Mouse (Mus musculus) intestine, embryonic 16.5 days (tissue): ENCODE data around the gene Pnpla3. TPM values are rescaled to one million over a fixed set of nuclear protein-coding genes. Genes with fewer than 3 reads are reported as not detected.

Source experiments
- ATAC-seq: fragments of 200-750 bp; cut with Nextera tagmentation; 2 replicates; pipeline ENCODE4 v1.8.0; 2017; ENCODE audit warnings: moderate TSS enrichment, moderate library complexity
- H3K27ac ChIP-seq: fragments of 300-500 bp; sonication (generic); 2 replicates; pipeline ENCODE4 v1.5.1; 2014; ENCODE audit warnings: mild to moderate bottlenecking, low read length
- H3K27me3 ChIP-seq: fragments of 300-500 bp; sonication (generic); replicated peaks from 2 replicates; pipeline ENCODE4 v1.6.1; 2014; ENCODE audit warnings: low read length, control low read depth, mixed read lengths; ENCODE audit not compliant: control insufficient read depth, insufficient read depth
- H3K36me3 ChIP-seq: fragments of 300-500 bp; sonication (generic); 2 replicates; pipeline ENCODE4 v1.6.1; 2014; ENCODE audit warnings: low read length, control low read depth; ENCODE audit not compliant: control insufficient read depth, insufficient read depth
- H3K4me1 ChIP-seq: fragments of 300-500 bp; sonication (generic); 2 replicates; pipeline ENCODE4 v1.6.1; 2014; ENCODE audit warnings: low read length, control low read depth, mixed read lengths; ENCODE audit not compliant: control insufficient read depth, insufficient read depth
- H3K4me2 ChIP-seq: fragments of 300-500 bp; sonication (generic); 2 replicates; pipeline ENCODE4 v1.6.1; 2014; ENCODE audit warnings: low read depth, low read length, control low read depth
- H3K4me3 ChIP-seq: fragments of 300-500 bp; sonication (generic); 2 replicates; pipeline ENCODE4 v1.5.1; 2014; ENCODE audit warnings: mild to moderate bottlenecking, low read length
- H3K9ac ChIP-seq: fragments of 300-500 bp; sonication (generic); 2 replicates; pipeline ENCODE4 v1.6.1; 2014; ENCODE audit warnings: low read depth, low read length
- H3K9me3 ChIP-seq: fragments of 300-500 bp; sonication (generic); 2 replicates; pipeline ENCODE4 v1.6.1; 2016; ENCODE audit warnings: low read length, control low read depth; ENCODE audit not compliant: control insufficient read depth
- WGBS: fragments of 180-500 bp; shearing (Covaris S2); extraction: QIAGEN DNeasy Blood & Tissue Kit; methylation state at CpG from one replicate; pipeline ENCODE4 v1.1.7; 2014; 5-methylcytosine and 5-hydroxymethylcytosine counted together
- polyA plus RNA-seq: library from polyadenylated mRNA; unstranded; fragments of >200 nt; fragmentation: Nextera tagmentation; extraction: Ambion mirVana; gene quantifications from 2 replicates; pipeline ENCODE4 v1.2.1, GENCODE M21; 2015

The Pnpla3 gene
- polyA plus RNA-seq, 1 experiment from 2014 or later, result 0.95 TPM

DNA sequence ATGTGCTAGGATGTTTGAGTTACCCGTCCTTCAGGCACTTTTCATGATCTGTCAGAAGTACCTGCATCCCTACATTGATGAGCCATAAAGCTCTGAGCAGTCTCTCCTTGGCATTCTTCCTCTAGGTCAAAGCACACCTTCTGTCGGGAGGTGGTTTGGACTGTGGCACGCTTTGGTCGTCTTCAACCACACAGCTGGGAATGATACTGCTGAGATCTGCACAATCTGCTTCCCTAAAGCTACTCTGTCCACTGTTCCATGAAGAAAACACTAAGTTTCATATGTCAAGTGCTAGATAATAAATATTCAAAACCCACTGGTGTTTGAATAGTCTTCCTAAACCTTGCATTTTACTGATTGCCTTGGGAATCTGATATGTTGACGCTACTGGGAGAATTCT, 53.9 kb downstream of the Pnpla3 start:
- Histone ChIP-seq H3K9ac (no peak overlapping the region), H3K4me2 (no peak overlapping the region), H3K9me3 (no peaks in the 10 kb centered on the region), H3K27me3 (no peaks in the 10 kb centered on the region), H3K4me3 (no peak overlapping the region), H3K27ac (no peak overlapping the region), H3K36me3 (no peaks in the 10 kb centered on the region), H3K4me1 (peaks cover 17% of the 10 kb centered on the region)
- WGBS, result 76% methylated on average over 5 of the region's 5 CpGs
- no peak for ATAC-seq

DNA sequence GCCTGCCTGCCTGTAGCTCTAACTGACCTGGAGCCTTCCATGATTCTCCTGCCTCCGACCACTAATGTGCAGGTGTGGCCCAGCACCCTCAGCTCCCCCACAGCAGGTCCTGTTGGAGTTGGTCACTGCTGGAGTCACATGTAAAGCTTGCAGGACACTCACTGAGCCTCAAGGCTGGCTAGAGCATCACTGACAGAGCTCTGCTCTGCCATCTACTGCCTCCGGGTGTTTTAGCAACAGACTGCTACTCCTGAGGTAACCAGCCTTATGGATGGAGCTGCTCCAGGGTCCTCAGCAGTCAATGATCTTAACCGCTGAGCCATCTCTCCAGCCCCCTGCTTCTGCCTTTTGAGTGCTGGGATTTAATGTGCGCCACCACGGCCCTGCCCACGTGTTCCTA, 55.8 kb downstream of the Pnpla3 start:
- ATAC-seq, result no peak
- H3K4me3 ChIP-seq, result no peak overlapping the region
- H3K4me2 ChIP-seq, result no peak overlapping the region
- no peak overlapping the region for H3K9ac ChIP-seq
- no peak overlapping the region for H3K27ac ChIP-seq
- no peaks in the 10 kb centered on the region for H3K9me3 ChIP-seq
- peaks cover 10% of the 10 kb centered on the region for H3K4me1 ChIP-seq
- 26% methylated on average over 6 of the region's 6 CpGs for WGBS
- no peaks in the 10 kb centered on the region for H3K36me3 ChIP-seq
- H3K27me3 ChIP-seq, result no peaks in the 10 kb centered on the region

DNA sequence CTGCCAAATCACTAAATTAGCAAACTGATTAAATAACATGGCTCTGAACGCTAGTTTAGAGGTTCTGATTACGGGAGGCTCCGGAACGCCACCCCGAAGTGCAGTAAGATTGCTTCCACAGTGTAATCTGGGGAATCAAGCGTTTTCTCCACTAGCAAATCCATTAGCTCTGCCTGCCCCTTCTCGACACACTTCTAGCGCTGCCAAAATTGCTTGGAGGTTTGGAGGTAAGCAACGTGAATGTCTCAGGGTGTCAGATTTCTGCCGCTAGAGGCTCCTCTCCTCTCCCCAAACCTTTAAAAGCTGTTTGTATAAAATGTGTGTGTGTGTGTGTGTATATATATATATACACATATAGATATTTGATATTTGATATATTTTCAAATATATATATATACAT, 57.1 kb downstream of the Pnpla3 start:
- H3K27me3 ChIP-seq, result no peaks in the 10 kb centered on the region
- no peaks in the 10 kb centered on the region for H3K36me3 ChIP-seq
- H3K4me2 ChIP-seq, result no peak overlapping the region
- no peak for ATAC-seq
- no peak overlapping the region for H3K4me3 ChIP-seq
- WGBS, result 42% methylated on average over 10 of the region's 10 CpGs
- no peaks in the 10 kb centered on the region; the same call in 1 of the 2 replicates for H3K9me3 ChIP-seq
- no peak overlapping the region for H3K27ac ChIP-seq
- H3K9ac ChIP-seq, result no peak overlapping the region
- no peaks in the 10 kb centered on the region for H3K4me1 ChIP-seq

DNA sequence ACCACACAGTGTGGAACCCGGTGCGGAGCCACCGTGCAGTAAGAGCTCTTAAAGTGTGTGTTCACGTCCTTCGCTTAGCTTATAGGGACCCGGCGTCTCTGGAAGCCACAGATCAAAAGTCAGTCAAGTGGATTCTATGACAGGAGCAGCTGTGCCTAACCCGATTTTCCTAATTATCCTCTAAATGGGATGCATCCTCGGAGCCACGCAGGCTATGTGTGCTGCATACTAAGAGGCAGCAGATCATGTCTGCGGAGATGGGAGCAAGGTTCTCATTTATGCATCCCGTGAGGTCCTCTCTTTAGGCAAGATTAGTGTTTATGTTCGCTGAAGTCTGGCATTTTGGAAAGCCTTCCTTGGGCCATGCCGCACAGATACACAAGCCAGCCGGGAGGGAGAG, 59.3 kb downstream of the Pnpla3 start:
- no peak for ATAC-seq
- Histone ChIP-seq H3K4me2 (no peak overlapping the region), H3K4me1 (peaks cover 10% of the 10 kb centered on the region), H3K27ac (no peak overlapping the region), H3K27me3 (0 out of 2 replicates have a peak, but pooled peaks cover 5% of the 10 kb centered on the region), H3K36me3 (no peaks in the 10 kb centered on the region), H3K9me3 (no peaks in the 10 kb centered on the region; the same call in 1 of the 2 replicates), H3K9ac (no peak overlapping the region), H3K4me3 (no peak overlapping the region)
- 66% methylated on average over 15 of the region's 15 CpGs for WGBS

DNA sequence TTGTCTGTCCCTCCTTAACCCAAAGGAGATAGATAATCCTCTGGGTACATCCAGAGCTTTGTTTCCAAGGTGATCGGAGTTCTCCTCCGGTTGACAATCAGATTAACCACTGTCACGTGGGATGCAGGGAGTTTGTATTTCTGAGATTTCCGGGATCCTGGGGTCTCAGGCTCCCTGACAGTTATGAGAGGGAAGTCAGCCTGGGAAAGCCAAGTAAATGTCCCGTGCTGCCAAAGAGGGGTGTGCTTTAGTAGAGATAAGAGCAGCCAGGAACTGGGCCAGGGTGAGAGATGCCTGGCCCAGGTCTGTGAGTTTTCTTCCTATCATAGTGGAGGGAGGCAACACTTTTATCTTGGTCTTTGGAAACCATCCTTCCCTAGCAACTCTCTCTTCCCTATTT, 63.0 kb downstream of the Pnpla3 start:
- ATAC-seq, result no peak
- H3K27me3 ChIP-seq, result 0 out of 2 replicates have a peak, but pooled peaks cover 5% of the 10 kb centered on the region
- no peak overlapping the region for H3K4me3 ChIP-seq
- no peaks in the 10 kb centered on the region for H3K36me3 ChIP-seq
- H3K9me3 ChIP-seq, result no peaks in the 10 kb centered on the region; the same call in 1 of the 2 replicates
- peak overlapping the region; percentile 93; the same call in 1 of the 2 replicates for H3K4me2 ChIP-seq
- H3K27ac ChIP-seq, result no peak overlapping the region; the same call in 1 of the 2 replicates
- peaks cover 15% of the 10 kb centered on the region for H3K4me1 ChIP-seq
- 25% methylated on average over 5 of the region's 5 CpGs for WGBS
- H3K9ac ChIP-seq, result no peak overlapping the region

DNA sequence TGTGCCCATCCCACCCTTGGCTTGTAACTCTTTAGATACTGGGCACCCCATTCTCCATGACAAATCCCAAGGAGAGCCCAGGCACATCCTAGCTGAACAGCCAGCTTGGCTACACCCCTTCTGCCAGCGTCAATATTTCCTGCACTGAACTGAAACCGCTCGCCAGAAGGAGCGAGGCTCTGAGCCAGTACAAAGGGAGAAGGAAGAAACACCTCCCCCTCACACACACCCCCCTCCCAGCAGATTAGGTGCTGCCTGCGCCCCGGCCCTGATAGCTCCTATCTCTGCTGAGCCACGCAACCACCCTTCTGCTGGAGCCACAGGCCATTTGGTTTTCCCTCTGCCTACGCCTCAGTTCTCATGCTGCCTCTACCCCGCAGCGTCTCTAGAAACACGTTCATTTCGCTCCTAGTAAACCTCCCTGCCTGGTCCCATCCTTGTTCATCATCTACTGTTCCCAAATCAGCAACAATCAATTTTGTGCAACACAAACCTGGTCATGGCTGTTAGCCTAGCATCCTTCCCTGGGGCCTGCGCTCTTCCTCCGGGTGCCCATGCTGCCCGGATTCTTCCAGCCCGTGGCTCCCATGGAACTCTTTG, 63.6 kb downstream of the Pnpla3 start:
- peak; percentile 58 for ATAC-seq
- H3K4me3 ChIP-seq, result peak overlapping the region; percentile 56
- peaks cover 15% of the 10 kb centered on the region for H3K4me1 ChIP-seq
- peak overlapping the region; percentile 68 for H3K9ac ChIP-seq
- H3K27ac ChIP-seq, result peak overlapping the region; percentile 13; the same call in 1 of the 2 replicates
- 9% methylated on average over 16 of the region's 16 CpGs for WGBS
- H3K27me3 ChIP-seq, result 0 out of 2 replicates have a peak, but pooled peaks cover 5% of the 10 kb centered on the region
- no peaks in the 10 kb centered on the region; the same call in 1 of the 2 replicates for H3K9me3 ChIP-seq
- H3K36me3 ChIP-seq, result no peaks in the 10 kb centered on the region
- peak overlapping the region; percentile 93 for H3K4me2 ChIP-seq

DNA sequence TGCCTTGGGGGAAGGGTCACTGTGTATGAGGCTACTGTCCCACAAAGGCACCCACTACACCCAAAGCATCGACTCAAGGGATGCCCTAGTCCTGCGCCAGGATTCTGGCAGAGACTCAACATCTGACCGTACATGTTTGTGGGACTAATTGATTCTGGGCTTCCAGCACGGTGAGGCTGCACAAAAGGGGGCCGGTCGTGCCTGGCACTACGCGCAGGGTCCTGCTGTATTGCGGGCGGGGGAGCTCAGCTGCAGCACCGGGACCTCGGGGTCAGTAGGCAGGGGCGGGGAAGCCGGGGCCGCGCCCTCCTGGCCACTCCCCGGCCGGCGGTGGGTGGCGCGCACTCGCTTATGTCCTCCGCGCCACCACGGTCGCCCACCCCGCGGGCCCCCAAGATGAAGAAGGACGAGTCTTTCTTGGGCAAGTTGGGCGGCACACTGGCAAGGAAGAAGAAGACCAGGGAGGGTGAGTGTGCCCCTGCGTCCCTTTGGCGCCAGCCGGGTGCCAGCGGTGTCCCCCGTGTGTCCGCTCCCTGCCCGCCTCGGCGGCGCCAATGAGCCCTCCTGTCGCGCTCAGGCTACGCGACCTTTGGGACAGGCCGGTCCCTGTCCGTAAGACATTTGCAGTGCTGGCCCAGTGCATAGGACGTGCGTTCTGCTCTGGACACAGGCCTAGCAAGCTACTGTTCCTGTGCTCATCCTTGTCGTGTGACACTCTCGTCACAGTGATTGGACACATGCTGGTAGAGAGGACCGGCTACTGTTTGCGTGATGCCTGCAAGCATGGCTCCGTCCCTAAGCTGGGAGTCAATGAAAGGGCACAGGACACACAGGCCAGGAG, 64.3 kb downstream of the Pnpla3 start, which contains the start of gene Parvb:
Gene Parvb (plus strand): TSS at position 323 of the 841 bp plus-strand sequence.
- ATAC-seq, result peak; percentile 66
- H3K27ac ChIP-seq, result peak within 1 kb of the TSS; percentile 62

DNA sequence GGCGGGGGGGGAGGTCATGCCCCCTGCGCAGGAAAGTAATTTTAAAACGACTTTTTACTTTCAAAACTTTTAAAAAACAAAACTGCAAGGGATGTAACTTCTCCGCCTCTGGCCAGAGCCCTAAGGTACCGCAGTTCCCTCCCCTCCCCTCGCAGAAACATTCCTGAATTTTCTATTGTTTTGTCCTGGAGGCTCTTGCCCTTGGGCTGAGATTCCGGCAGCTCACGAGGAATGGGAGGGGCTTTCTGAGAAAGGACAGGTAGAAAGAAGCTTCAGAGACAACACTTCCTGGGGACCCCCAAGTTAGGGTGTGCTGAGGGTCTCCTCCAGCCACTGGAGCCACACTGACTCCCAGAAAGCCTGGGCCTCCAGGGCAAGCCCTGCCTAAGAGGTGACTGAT, 65.0 kb downstream of the Pnpla3 start:
- Histone ChIP-seq H3K27ac (no peak overlapping the region), H3K9me3 (no peaks in the 10 kb centered on the region; the same call in 1 of the 2 replicates), H3K4me3 (peak overlapping the region; percentile 56), H3K27me3 (0 out of 2 replicates have a peak, but pooled peaks cover 5% of the 10 kb centered on the region), H3K36me3 (no peaks in the 10 kb centered on the region), H3K4me2 (peak overlapping the region; percentile 93; the same call in 1 of the 2 replicates), H3K4me1 (peaks cover 15% of the 10 kb centered on the region), H3K9ac (peak overlapping the region; percentile 68; the same call in 1 of the 2 replicates)
- 33% methylated on average over 8 of the region's 8 CpGs for WGBS
- no peak for ATAC-seq

More for the DNA sequence above, 64.3 kb downstream of the Pnpla3 start, which contains the start of gene Parvb:
- H3K4me3 ChIP-seq, result peak within 1 kb of the TSS; percentile 56
- peak within 1 kb of the TSS; percentile 93 for H3K4me2 ChIP-seq
- H3K9ac ChIP-seq, result peak within 1 kb of the TSS; percentile 68
- 1% methylated on average over 52 of the region's 53 CpGs for WGBS
- peaks cover 15% of the 10 kb centered on the region for H3K4me1 ChIP-seq
- H3K27me3 ChIP-seq, result 0 out of 2 replicates have a peak, but pooled peaks cover 5% of the 10 kb centered on the region
- no peaks in the 10 kb centered on the region for H3K36me3 ChIP-seq
- no peaks in the 10 kb centered on the region; the same call in 1 of the 2 replicates for H3K9me3 ChIP-seq
